Mouse (Mus musculus): Measurements from ENCODE around the gene Rlbp1. TPM values are rescaled to one million over a fixed set of nuclear protein-coding genes. Genes with fewer than 3 reads are reported as not detected.

The Rlbp1 gene
- polyA plus RNA-seq, 1 experiment from 2014 or later, result 0.07 TPM

- Histone ChIP-seq H3K9ac (ENCODE audit: low read depth, low read length) (no peak overlapping the region), H3K4me1 (ENCODE audit: control insufficient read depth, low read depth, low read length) (no peaks in the 10 kb centered on the region), H3K36me3 (ENCODE audit: control insufficient read depth, insufficient read depth) (peaks cover 33% of the 10 kb centered on the region), H3K27me3 (ENCODE audit: control insufficient read depth, insufficient read depth, low read depth, low read length) (no peaks in the 10 kb centered on the region), H3K27ac (ENCODE audit: low read length) (no peak overlapping the region), H3K9me3 (replicated peaks; ENCODE audit: control insufficient read depth, low read length) (no peaks in the 10 kb centered on the region), H3K4me3 (ENCODE audit: low read depth, low read length) (no peak overlapping the region), H3K4me2 (ENCODE audit: low read depth, low read length) (no peak overlapping the region)
- no peak for ATAC-seq (ENCODE audit: low read depth)
- 79% methylated on average over 13 of the region's 13 CpGs for WGBS (ENCODE audit: insufficient replicate concordance)
These were observed 39.6 kb downstream of the Rlbp1 start for GRCm38 (mm10) chr7:79347108-79347813.

DNA sequence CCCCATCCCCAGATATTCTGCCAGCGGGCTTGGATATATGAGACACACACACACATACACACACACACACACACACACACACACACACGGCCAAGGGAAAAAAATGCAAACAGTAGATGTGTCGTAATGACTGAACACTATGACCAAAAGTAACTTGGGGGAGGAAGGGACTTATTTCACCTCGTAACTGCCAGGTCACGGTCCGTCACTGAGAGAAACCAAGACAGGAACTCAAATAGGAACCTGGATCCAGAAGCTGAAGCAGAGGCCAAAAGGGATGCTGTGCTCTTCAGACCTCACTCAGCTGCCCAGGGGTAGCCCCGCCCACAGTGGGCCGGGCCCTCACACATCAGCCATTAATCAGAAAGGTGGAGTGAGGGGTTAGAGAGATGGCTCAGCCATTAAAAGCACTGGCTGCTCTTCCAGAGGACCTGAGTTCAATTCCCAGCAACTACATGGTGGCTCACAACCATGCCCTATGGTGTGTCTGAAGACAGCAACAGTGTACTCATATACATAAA lies 40.2 kb downstream of the Rlbp1 start:
- peaks cover 27% of the 10 kb centered on the region for H3K36me3 ChIP-seq (ENCODE audit: control insufficient read depth, insufficient read depth)
- 65% methylated on average over 8 of the region's 8 CpGs for WGBS (ENCODE audit: insufficient replicate concordance)

GRCm38 (mm10) chr7:79345902-79346301 lies 40.9 kb downstream of the Rlbp1 start:
- Histone ChIP-seq H3K27me3 (ENCODE audit: control insufficient read depth, insufficient read depth, low read depth, low read length) (no peaks in the 10 kb centered on the region), H3K27ac (ENCODE audit: low read length) (no peak overlapping the region), H3K9ac (ENCODE audit: low read depth, low read length) (no peak overlapping the region), H3K4me1 (ENCODE audit: control insufficient read depth, low read depth, low read length) (no peaks in the 10 kb centered on the region), H3K9me3 (replicated peaks; ENCODE audit: control insufficient read depth, low read length) (no peaks in the 10 kb centered on the region), H3K4me3 (ENCODE audit: low read depth, low read length) (no peak overlapping the region), H3K36me3 (ENCODE audit: control insufficient read depth, insufficient read depth) (peaks cover 27% of the 10 kb centered on the region), H3K4me2 (ENCODE audit: low read depth, low read length) (no peak overlapping the region)
- whole genome bisulfite sequencing (ENCODE audit: insufficient replicate concordance), result 40% methylated on average over 4 of the region's 4 CpGs
- no peak for ATAC-seq (ENCODE audit: low read depth)

More for the DNA sequence above, 40.2 kb downstream of the Rlbp1 start:
- H3K4me3 ChIP-seq (ENCODE audit: low read depth, low read length), result no peak overlapping the region
- no peaks in the 10 kb centered on the region for H3K9me3 ChIP-seq (replicated peaks; ENCODE audit: control insufficient read depth, low read length)
- H3K4me2 ChIP-seq (ENCODE audit: low read depth, low read length), result no peak overlapping the region
- H3K9ac ChIP-seq (ENCODE audit: low read depth, low read length), result no peak overlapping the region
- H3K27ac ChIP-seq (ENCODE audit: low read length), result no peak overlapping the region
- no peaks in the 10 kb centered on the region for H3K4me1 ChIP-seq (ENCODE audit: control insufficient read depth, low read depth, low read length)
- H3K27me3 ChIP-seq (ENCODE audit: control insufficient read depth, insufficient read depth, low read depth, low read length), result no peaks in the 10 kb centered on the region
- ATAC-seq (ENCODE audit: low read depth), result no peak; the same call in 1 of the 2 replicates

DNA sequence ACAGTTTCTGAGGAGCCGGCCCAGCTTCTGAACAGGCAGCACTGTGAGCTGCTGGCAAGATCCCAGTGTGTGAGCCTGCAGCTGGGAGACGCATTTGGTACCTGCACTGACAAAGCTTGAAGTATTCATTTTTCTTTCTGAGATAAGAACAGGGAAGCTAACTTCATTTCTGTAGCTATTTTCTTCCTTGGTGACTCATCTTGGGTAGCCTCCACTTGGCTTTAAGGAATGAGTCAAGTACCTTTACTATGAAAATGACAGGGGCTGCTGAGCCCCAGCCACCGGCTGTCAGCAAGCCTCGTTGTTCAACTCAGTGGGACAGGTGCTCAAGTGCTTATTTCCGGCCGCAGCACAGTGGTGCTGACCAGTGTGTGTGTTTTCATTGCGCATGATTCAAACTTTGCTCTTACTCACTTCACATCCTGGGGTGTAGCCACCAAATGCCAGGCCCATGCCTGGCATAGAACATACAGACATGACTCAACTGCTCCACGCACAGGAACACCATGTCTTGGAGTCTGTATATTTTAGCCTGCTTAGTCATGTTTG lies 50.4 kb downstream of the Rlbp1 start:
- peaks cover 14% of the 10 kb centered on the region for H3K36me3 ChIP-seq (ENCODE audit: control insufficient read depth, insufficient read depth)
- H3K9ac ChIP-seq (ENCODE audit: low read depth, low read length), result no peak overlapping the region
- H3K4me3 ChIP-seq (ENCODE audit: low read depth, low read length), result no peak overlapping the region
- H3K27ac ChIP-seq (ENCODE audit: low read length), result no peak overlapping the region
- 87% methylated on average over 8 of the region's 8 CpGs for WGBS (ENCODE audit: insufficient replicate concordance)
- H3K27me3 ChIP-seq (ENCODE audit: control insufficient read depth, insufficient read depth, low read depth, low read length), result no peaks in the 10 kb centered on the region
- no peaks in the 10 kb centered on the region for H3K4me1 ChIP-seq (ENCODE audit: control insufficient read depth, low read depth, low read length)
- H3K9me3 ChIP-seq (replicated peaks; ENCODE audit: control insufficient read depth, low read length), result no peaks in the 10 kb centered on the region
- H3K4me2 ChIP-seq (ENCODE audit: low read depth, low read length), result no peak overlapping the region
- no peak for ATAC-seq (ENCODE audit: low read depth)

GRCm38 (mm10) chr7:79333419-79333818 lies 53.4 kb downstream of the Rlbp1 start:
- H3K36me3 ChIP-seq (ENCODE audit: control insufficient read depth, insufficient read depth), result peaks cover 30% of the 10 kb centered on the region
- ATAC-seq (ENCODE audit: low read depth), result no peak
- no peak overlapping the region for H3K27ac ChIP-seq (ENCODE audit: low read length)
- H3K4me1 ChIP-seq (ENCODE audit: control insufficient read depth, low read depth, low read length), result no peaks in the 10 kb centered on the region
- H3K27me3 ChIP-seq (ENCODE audit: control insufficient read depth, insufficient read depth, low read depth, low read length), result no peaks in the 10 kb centered on the region
- no peak overlapping the region for H3K9ac ChIP-seq (ENCODE audit: low read depth, low read length)
- no peak overlapping the region for H3K4me3 ChIP-seq (ENCODE audit: low read depth, low read length)
- H3K4me2 ChIP-seq (ENCODE audit: low read depth, low read length), result no peak overlapping the region
- no peaks in the 10 kb centered on the region for H3K9me3 ChIP-seq (replicated peaks; ENCODE audit: control insufficient read depth, low read length)
- WGBS (ENCODE audit: insufficient replicate concordance), result 70% methylated on average over 3 of the region's 3 CpGs

- peaks cover 31% of the 10 kb centered on the region for H3K36me3 ChIP-seq (ENCODE audit: control insufficient read depth, insufficient read depth)
- no peak for ATAC-seq (ENCODE audit: low read depth)
- H3K4me1 ChIP-seq (ENCODE audit: control insufficient read depth, low read depth, low read length), result no peaks in the 10 kb centered on the region
These were observed 55.7 kb downstream of the Rlbp1 start for GRCm38 (mm10) chr7:79331197-79331596.

GRCm38 (mm10) chr7:79328769-79329168 lies 58.1 kb downstream of the Rlbp1 start:
- no peak overlapping the region for H3K4me3 ChIP-seq (ENCODE audit: low read depth, low read length)
- ATAC-seq (ENCODE audit: low read depth), result no peak
- no peak overlapping the region for H3K4me2 ChIP-seq (ENCODE audit: low read depth, low read length)
- no peaks in the 10 kb centered on the region for H3K27me3 ChIP-seq (ENCODE audit: control insufficient read depth, insufficient read depth, low read depth, low read length)
- no peaks in the 10 kb centered on the region for H3K9me3 ChIP-seq (replicated peaks; ENCODE audit: control insufficient read depth, low read length)
- no peak overlapping the region for H3K9ac ChIP-seq (ENCODE audit: low read depth, low read length)
- 92% methylated on average over 5 of the region's 5 CpGs for WGBS (ENCODE audit: insufficient replicate concordance)
- H3K27ac ChIP-seq (ENCODE audit: low read length), result no peak overlapping the region
- H3K36me3 ChIP-seq (ENCODE audit: control insufficient read depth, insufficient read depth), result peaks cover 37% of the 10 kb centered on the region
- no peaks in the 10 kb centered on the region for H3K4me1 ChIP-seq (ENCODE audit: control insufficient read depth, low read depth, low read length)

More at GRCm38 (mm10) chr7:79331197-79331596, 55.7 kb downstream of the Rlbp1 start:
- no peak overlapping the region for H3K4me2 ChIP-seq (ENCODE audit: low read depth, low read length)
- H3K9ac ChIP-seq (ENCODE audit: low read depth, low read length), result no peak overlapping the region
- no peaks in the 10 kb centered on the region for H3K27me3 ChIP-seq (ENCODE audit: control insufficient read depth, insufficient read depth, low read depth, low read length)
- WGBS (ENCODE audit: insufficient replicate concordance), result 80% methylated on average over 10 of the region's 10 CpGs
- H3K9me3 ChIP-seq (replicated peaks; ENCODE audit: control insufficient read depth, low read length), result no peaks in the 10 kb centered on the region
- H3K27ac ChIP-seq (ENCODE audit: low read length), result no peak overlapping the region
- H3K4me3 ChIP-seq (ENCODE audit: low read depth, low read length), result no peak overlapping the region

Other genes starting within 250 kb of the Rlbp1 start
- 93.2 and 102 TPM in 2 replicates for gene Mfge8, start 238.0 kb downstream of the Rlbp1 start, polyA plus RNA-seq (2015; fragmentation: Nextera tagmentation; extraction: Ambion mirVana)
- gene Abhd2, start 113.8 kb downstream of the Rlbp1 start, polyA plus RNA-seq (2015; fragmentation: Nextera tagmentation; extraction: Ambion mirVana), result 13.1 and 14.4 TPM in 2 replicates
- gene Fanci, start 4.9 kb upstream of the Rlbp1 start, polyA plus RNA-seq (2015; fragmentation: Nextera tagmentation; extraction: Ambion mirVana), result 7.4 and 8.5 TPM in 2 replicates
- gene Polg, start 79.3 kb upstream of the Rlbp1 start, polyA plus RNA-seq (2015; fragmentation: Nextera tagmentation; extraction: Ambion mirVana), result 14.9 and 16.2 TPM in 2 replicates
- 0.15 and 0.18 TPM in 2 replicates for gene Rhcg, start 230.6 kb upstream of the Rlbp1 start, polyA plus RNA-seq (2015; fragmentation: Nextera tagmentation; extraction: Ambion mirVana)

All from liver, embryonic 16.5 days (tissue).